9 mouse cellular contexts compared by ENCODE assay signal in the genomic region with DNA sequence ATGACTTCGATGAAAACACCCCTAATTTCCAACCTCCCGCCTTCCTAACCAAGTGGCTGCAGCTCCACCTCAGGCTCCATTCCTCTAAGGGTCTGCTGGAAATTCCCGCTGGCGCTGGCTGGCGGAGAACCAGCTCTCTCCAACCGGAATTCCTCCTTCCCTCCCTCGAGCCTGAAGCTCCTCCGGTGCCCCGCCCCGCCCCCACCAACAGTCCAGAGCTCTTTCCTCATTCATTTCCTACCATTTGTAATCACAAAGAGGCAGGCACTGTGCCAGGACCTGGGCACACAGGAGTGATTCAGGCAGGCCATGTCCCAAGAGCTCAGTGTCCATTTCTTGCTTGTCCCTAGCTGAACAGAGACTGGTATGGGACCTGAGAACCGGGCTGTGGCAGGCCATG. TPM values are rescaled to one million over a fixed set of nuclear protein-coding genes. Genes with fewer than 3 reads are reported as not detected.
A peak's percentile ranks its signal among the peaks of the same experiment; 100 is the strongest.
DNase-seq lines count a peak whose midpoint lies in the region; ATAC-seq lines count a peak whose summit lies in the region.
"Had no signal": no experiment of that assay in that cellular context is flagged by ENCODE, and none has a peak within 500 bp of the region (broad histone marks: within the 10 kb centered on the region; RNA-seq: fewer than 3 reads in every experiment).

No protein-coding gene starts in this region.

- peak overlapping the region; percentile 7; the same call in 1 of the 2 replicates for H3K4me2 ChIP-seq in neural tube, embryonic 11.5 days (ENCODE audit: low read depth)
- peak overlapping the region; percentile 15 for H3K4me2 ChIP-seq in intestine, embryonic 15.5 days (replicated peaks)
- 0 out of 2 replicates have a peak overlapping the region, but pooled peaks have one; percentile 10 for H3K4me2 ChIP-seq in limb, embryonic 11.5 days (ENCODE audit: low read depth, severe bottlenecking)
- peak overlapping the region; percentile 31 for H3K4me2 ChIP-seq in midbrain, embryonic 13.5 days (replicated peaks)

- no peaks in the 10 kb centered on the region for H3K27me3 ChIP-seq in neural tube, embryonic 11.5 days (ENCODE audit: control insufficient read depth, insufficient read depth, low read length)
- H3K27me3 ChIP-seq in intestine, embryonic 15.5 days (replicated peaks): no peaks in the 10 kb centered on the region; the same call in 1 of the 2 replicates
- H3K27me3 ChIP-seq in limb, embryonic 11.5 days (ENCODE audit: control insufficient read depth, insufficient read depth, low read length): no peaks in the 10 kb centered on the region
- no peaks in the 10 kb centered on the region for H3K27me3 ChIP-seq in midbrain, embryonic 13.5 days
- H3K27me3 ChIP-seq: CH12.LX had no signal

- no peaks in the 10 kb centered on the region for H3K9me3 ChIP-seq in neural tube, embryonic 11.5 days (ENCODE audit: control insufficient read depth, low read length)
- H3K9me3 ChIP-seq in intestine, embryonic 15.5 days: no peaks in the 10 kb centered on the region
- H3K9me3 ChIP-seq in limb, embryonic 11.5 days (ENCODE audit: control insufficient read depth, low read length): no peaks in the 10 kb centered on the region
- H3K9me3 ChIP-seq in midbrain, embryonic 13.5 days: no peaks in the 10 kb centered on the region

- no peak for ATAC-seq in neural tube, embryonic 11.5 days (ENCODE audit: insufficient read depth, low FRiP score, low TSS enrichment)
- ATAC-seq in granulocyte monocyte progenitor cell, adult 5-6 weeks (replicated peaks; ENCODE audit: poor library complexity, severe bottlenecking): peak; percentile 56
- peak; percentile 53; the same call in 1 of the 2 replicates for ATAC-seq in intestine, embryonic 15.5 days
- no peak for ATAC-seq in limb, embryonic 11.5 days (ENCODE audit: insufficient number of reproducible peaks, low FRiP score, low TSS enrichment, low read depth)
- peak; percentile 53; the same call in 1 of the 2 replicates for ATAC-seq in midbrain, embryonic 13.5 days

- no peak overlapping the region for H3K9ac ChIP-seq in neural tube, embryonic 11.5 days (ENCODE audit: low read length)
- H3K9ac ChIP-seq in intestine, embryonic 15.5 days: no peak overlapping the region
- H3K9ac ChIP-seq in limb, embryonic 11.5 days (ENCODE audit: low read length): no peak overlapping the region
- H3K9ac ChIP-seq in midbrain, embryonic 13.5 days (replicated peaks): no peak overlapping the region

- peaks cover 3% of the 10 kb centered on the region; the same call in 1 of the 2 replicates for H3K4me1 ChIP-seq in neural tube, embryonic 11.5 days (ENCODE audit: control insufficient read depth, insufficient read depth, low read length)
- peaks cover 11% of the 10 kb centered on the region for H3K4me1 ChIP-seq in intestine, embryonic 15.5 days (replicated peaks)
- H3K4me1 ChIP-seq in limb, embryonic 11.5 days (ENCODE audit: control insufficient read depth, insufficient read depth, low read length): peaks cover 6% of the 10 kb centered on the region
- H3K4me1 ChIP-seq in midbrain, embryonic 13.5 days (replicated peaks): peaks cover 50% of the 10 kb centered on the region

- no peak overlapping the region for H3K27ac ChIP-seq in neural tube, embryonic 11.5 days (ENCODE audit: low read depth, low read length)
- H3K27ac ChIP-seq in intestine, embryonic 15.5 days: peak overlapping the region; percentile 13; the same call in 1 of the 2 replicates
- no peak overlapping the region for H3K27ac ChIP-seq in limb, embryonic 11.5 days (replicated peaks; ENCODE audit: low read depth, low read length)
- H3K27ac ChIP-seq in midbrain, embryonic 13.5 days: 0 out of 2 replicates have a peak overlapping the region, but pooled peaks have one; percentile 11

- H3K4me3 ChIP-seq in neural tube, embryonic 11.5 days (ENCODE audit: low read depth, low read length): no peak overlapping the region
- H3K4me3 ChIP-seq in intestine, embryonic 15.5 days (replicated peaks): no peak overlapping the region
- H3K4me3 ChIP-seq in limb, embryonic 11.5 days (ENCODE audit: low read depth, low read length): no peak overlapping the region
- no peak overlapping the region for H3K4me3 ChIP-seq in midbrain, embryonic 13.5 days (replicated peaks)

- H3K36me3 ChIP-seq in neural tube, embryonic 11.5 days (ENCODE audit: control insufficient read depth, insufficient read depth, low read length): no peaks in the 10 kb centered on the region
- H3K36me3 ChIP-seq in intestine, embryonic 15.5 days: no peaks in the 10 kb centered on the region
- no peaks in the 10 kb centered on the region for H3K36me3 ChIP-seq in limb, embryonic 11.5 days (ENCODE audit: control insufficient read depth, insufficient read depth, low read length)
- 0 out of 2 replicates have a peak, but pooled peaks cover 4% of the 10 kb centered on the region for H3K36me3 ChIP-seq in midbrain, embryonic 13.5 days

- WGBS in neural tube, embryonic 11.5 days: 12% methylated on average over 11 of the region's 11 CpGs
- 6% methylated on average over 11 of the region's 11 CpGs for WGBS in intestine, embryonic 15.5 days
- WGBS in limb, embryonic 11.5 days: 10% methylated on average over 11 of the region's 11 CpGs
- WGBS in midbrain, embryonic 13.5 days: 14% methylated on average over 11 of the region's 11 CpGs

- peak; percentile 40 for DNase-seq in neural tube, embryonic 11.5 days (ENCODE audit: low spot score)
- no peak for DNase-seq in neural tube, embryonic 10.5 days (ENCODE audit: extremely low spot score, low spot score)
- DNase-seq in embryo, embryonic 10 days (ENCODE audit: low spot score): peak; percentile 25
- DNase-seq in limb, embryonic 11.5 days (ENCODE audit: low spot score): peak; percentile 52
- no peak for DNase-seq in spleen, adult 12 weeks (ENCODE audit: low spot score)

RNA-seq across cellular contexts. Expression of a gene that starts 7.9 kb away (rescaled TPM):
- 35.5 and 42.0 TPM in 2 replicates for polyA plus RNA-seq in neural tube, embryonic 11.5 days (2014; fragmentation: Nextera tagmentation; extraction: Ambion mirVana)
- 1.7 TPM in 1 of 2 replicates, not detected in the other for total RNA-seq in granulocyte monocyte progenitor cell, adult 5-6 weeks (2014; fragmentation: Nextera tagmentation)
- total RNA-seq in granulocyte monocyte progenitor cell, adult 5-6 weeks (2017): 3.4 and 4.6 TPM in 2 replicates
- polyA plus RNA-seq in intestine, embryonic 15.5 days (2015; fragmentation: Nextera tagmentation; extraction: Ambion mirVana): 10.5 and 10.6 TPM in 2 replicates
- polyA plus RNA-seq in limb, embryonic 11.5 days (2014; fragmentation: Nextera tagmentation; extraction: Ambion mirVana): 22.8 and 25.8 TPM in 2 replicates
- 90.0 and 92.7 TPM in 2 replicates for polyA plus RNA-seq in midbrain, embryonic 13.5 days (2015; fragmentation: Nextera tagmentation; extraction: Ambion mirVana)

RNA-seq across cellular contexts. Expression of a gene that starts 42.6 kb away (rescaled TPM):
- 27.6 and 27.8 TPM in 2 replicates for polyA plus RNA-seq in neural tube, embryonic 11.5 days (2014; fragmentation: Nextera tagmentation; extraction: Ambion mirVana)
- 20.0 and 35.2 TPM in 2 replicates for total RNA-seq in granulocyte monocyte progenitor cell, adult 5-6 weeks (2014; fragmentation: Nextera tagmentation)
- 14.5 and 16.2 TPM in 2 replicates for total RNA-seq in granulocyte monocyte progenitor cell, adult 5-6 weeks (2017)
- polyA plus RNA-seq in intestine, embryonic 15.5 days (2015; fragmentation: Nextera tagmentation; extraction: Ambion mirVana): 15.8 and 17.3 TPM in 2 replicates
- polyA plus RNA-seq in limb, embryonic 11.5 days (2014; fragmentation: Nextera tagmentation; extraction: Ambion mirVana): 42.3 and 44.3 TPM in 2 replicates
- polyA plus RNA-seq in midbrain, embryonic 13.5 days (2015; fragmentation: Nextera tagmentation; extraction: Ambion mirVana): 14.4 and 15.9 TPM in 2 replicates

RNA-seq across cellular contexts. Expression of a gene that starts 43.2 kb away (rescaled TPM):
- polyA plus RNA-seq in neural tube, embryonic 11.5 days (2014; fragmentation: Nextera tagmentation; extraction: Ambion mirVana): 0.20 TPM in 1 of 2 replicates, not detected in the other
- total RNA-seq in granulocyte monocyte progenitor cell, adult 5-6 weeks (2014; fragmentation: Nextera tagmentation): not detected in 2 replicates
- total RNA-seq in granulocyte monocyte progenitor cell, adult 5-6 weeks (2017): not detected in 2 replicates
- 0.13 TPM in 1 of 2 replicates, not detected in the other for polyA plus RNA-seq in intestine, embryonic 15.5 days (2015; fragmentation: Nextera tagmentation; extraction: Ambion mirVana)
- polyA plus RNA-seq in limb, embryonic 11.5 days (2014; fragmentation: Nextera tagmentation; extraction: Ambion mirVana): 0.12 TPM in 1 of 2 replicates, not detected in the other
- polyA plus RNA-seq in midbrain, embryonic 13.5 days (2015; fragmentation: Nextera tagmentation; extraction: Ambion mirVana): 0.13 and 0.31 TPM in 2 replicates

RNA-seq across cellular contexts. Expression of a gene that starts 49.7 kb away (rescaled TPM):
- polyA plus RNA-seq in neural tube, embryonic 11.5 days (2014; fragmentation: Nextera tagmentation; extraction: Ambion mirVana): 23.1 and 24.1 TPM in 2 replicates
- total RNA-seq in granulocyte monocyte progenitor cell, adult 5-6 weeks (2014; fragmentation: Nextera tagmentation): 7.0 and 13.9 TPM in 2 replicates
- 5.9 and 13.3 TPM in 2 replicates for total RNA-seq in granulocyte monocyte progenitor cell, adult 5-6 weeks (2017)
- 12.7 and 13.4 TPM in 2 replicates for polyA plus RNA-seq in intestine, embryonic 15.5 days (2015; fragmentation: Nextera tagmentation; extraction: Ambion mirVana)
- 14.6 TPM in 2 replicates for polyA plus RNA-seq in limb, embryonic 11.5 days (2014; fragmentation: Nextera tagmentation; extraction: Ambion mirVana)
- 42.5 and 43.6 TPM in 2 replicates for polyA plus RNA-seq in midbrain, embryonic 13.5 days (2015; fragmentation: Nextera tagmentation; extraction: Ambion mirVana)

RNA-seq across cellular contexts. Expression of a gene that starts 49.7 kb away (rescaled TPM):
- 74.3 and 76.7 TPM in 2 replicates for polyA plus RNA-seq in neural tube, embryonic 11.5 days (2014; fragmentation: Nextera tagmentation; extraction: Ambion mirVana)
- 52.2 and 56.5 TPM in 2 replicates for total RNA-seq in granulocyte monocyte progenitor cell, adult 5-6 weeks (2014; fragmentation: Nextera tagmentation)
- 22.4 and 33.3 TPM in 2 replicates for total RNA-seq in granulocyte monocyte progenitor cell, adult 5-6 weeks (2017)
- polyA plus RNA-seq in intestine, embryonic 15.5 days (2015; fragmentation: Nextera tagmentation; extraction: Ambion mirVana): 46.1 and 51.1 TPM in 2 replicates
- polyA plus RNA-seq in limb, embryonic 11.5 days (2014; fragmentation: Nextera tagmentation; extraction: Ambion mirVana): 68.9 and 71.5 TPM in 2 replicates
- polyA plus RNA-seq in midbrain, embryonic 13.5 days (2015; fragmentation: Nextera tagmentation; extraction: Ambion mirVana): 94.7 and 101 TPM in 2 replicates

Comparison
In these comparisons a context has a peak if more than half of its experiments do, and no peak if none do; other contexts are left out.
1. DNase-seq: peak in neural tube, embryonic 11.5 days (single experiment), embryo, embryonic 10 days (single experiment) and limb, embryonic 11.5 days (single experiment); none in neural tube, embryonic 10.5 days (single experiment) and spleen, adult 12 weeks (single experiment).
2. ATAC-seq: peak in granulocyte monocyte progenitor cell, adult 5-6 weeks (single experiment), intestine, embryonic 15.5 days (single experiment) and midbrain, embryonic 13.5 days (single experiment); none in neural tube, embryonic 11.5 days (single experiment) and limb, embryonic 11.5 days (single experiment).
3. H3K27ac ChIP-seq: peak in intestine, embryonic 15.5 days (single experiment) and midbrain, embryonic 13.5 days (single experiment); none in neural tube, embryonic 11.5 days (single experiment) and limb, embryonic 11.5 days (single experiment).
4. Peak in every context shown above with its lines, with median percentiles within 50 percentile points of each other: H3K4me2 ChIP-seq.